Mouse (Mus musculus): ENCODE data around the gene Wbp2. TPM values are rescaled to one million over a fixed set of nuclear protein-coding genes. Genes with fewer than 3 reads are reported as not detected.
A peak's percentile ranks its signal among the peaks of the same experiment; 100 is the strongest.

The Wbp2 gene
- polyA plus RNA-seq (2015; fragmentation: Nextera tagmentation; extraction: Ambion mirVana): 143 and 153 TPM in 2 replicates

DNA sequence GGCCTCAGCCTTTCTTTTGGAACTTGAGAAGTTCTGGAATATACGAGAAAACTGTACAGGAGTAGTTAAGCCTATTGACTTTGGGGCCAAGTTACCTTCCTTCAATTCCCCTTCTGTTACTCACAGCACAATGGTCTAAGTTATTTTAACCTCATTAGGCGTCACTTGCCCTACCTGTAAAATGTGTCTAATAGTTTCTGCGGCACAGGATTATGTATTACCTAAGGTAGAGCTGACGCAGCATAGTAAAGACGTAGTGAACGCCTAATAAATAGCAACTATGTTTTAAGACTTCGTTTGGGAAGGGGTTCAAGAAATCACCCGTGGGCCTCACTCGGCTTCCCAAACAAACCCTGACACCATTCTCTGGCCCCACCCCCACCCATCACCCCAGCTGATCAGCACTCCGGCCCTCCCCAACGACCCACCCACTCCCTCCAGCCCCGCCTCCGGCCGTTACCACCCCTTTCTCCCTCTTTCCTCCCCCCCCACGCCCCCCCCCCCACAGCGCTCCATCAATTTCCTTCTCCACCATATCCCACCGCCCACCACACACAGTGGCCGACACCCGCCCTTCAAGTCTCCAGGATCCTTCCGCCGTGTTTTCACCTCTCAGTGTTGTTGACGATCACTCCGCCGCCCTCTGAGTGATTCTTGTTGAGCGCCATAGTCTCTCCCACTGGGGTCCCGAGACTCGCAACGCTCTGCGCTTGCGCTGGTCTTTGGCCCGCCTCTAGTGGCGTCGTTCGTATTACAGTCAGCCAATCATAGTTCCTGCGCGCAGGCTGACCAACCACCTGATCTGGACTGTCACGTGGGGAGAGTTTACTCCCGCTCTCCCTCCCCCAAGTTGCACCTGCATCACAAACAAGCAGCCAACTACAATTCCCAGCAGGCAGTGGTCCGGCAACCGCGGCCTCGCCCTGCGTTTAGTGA is at the start of gene Wbp2:
Gene Wbp2 (minus strand): TSS at position 738 of the 936 bp plus-strand sequence.
- ATAC-seq (replicated peaks; ENCODE audit: extremely low read depth, insufficient read depth, low FRiP score): peak; percentile 96
- Histone ChIP-seq H3K4me2 (ENCODE audit: low read depth, low read length) (peak within 1 kb of the TSS; percentile 81), H3K4me1 (ENCODE audit: control insufficient read depth, insufficient read depth, low read length) (peaks cover 18% of the 10 kb centered on the region), H3K4me3 (ENCODE audit: low read length) (peak within 1 kb of the TSS; percentile 69), H3K27me3 (ENCODE audit: control insufficient read depth, insufficient read depth, low read length) (no peaks in the 10 kb centered on the region), H3K36me3 (ENCODE audit: control insufficient read depth, insufficient read depth) (peaks cover 22% of the 10 kb centered on the region), H3K27ac (ENCODE audit: low read length) (peak within 1 kb of the TSS; percentile 92), H3K9ac (ENCODE audit: low read length) (peak within 1 kb of the TSS; percentile 78), H3K9me3 (replicated peaks; ENCODE audit: control insufficient read depth, low read length) (no peaks in the 10 kb centered on the region)
- WGBS: 5% methylated on average over 38 of the region's 43 CpGs

DNA sequence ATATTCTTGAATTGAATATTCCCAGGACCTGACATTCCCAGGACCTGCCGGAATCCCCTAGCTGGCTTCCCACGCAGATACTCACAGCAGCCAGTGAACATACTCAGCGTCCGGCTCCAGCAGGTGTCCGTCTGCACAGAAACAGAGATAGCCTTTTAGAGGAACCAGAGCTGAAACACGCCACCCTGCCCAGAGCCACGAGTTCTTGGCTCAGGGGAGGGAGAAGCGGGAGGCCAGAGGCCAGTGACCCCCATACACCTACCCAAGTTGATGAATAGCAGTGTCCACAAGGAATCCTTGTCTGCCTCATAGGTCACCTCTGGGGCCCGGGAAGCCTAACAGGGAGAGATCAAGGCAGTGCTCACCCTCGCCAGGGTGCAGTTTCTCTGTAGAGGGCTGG is 47.4 kb upstream of the Wbp2 start:
- Histone ChIP-seq H3K4me1 (ENCODE audit: control insufficient read depth, insufficient read depth, low read length) (peaks cover 29% of the 10 kb centered on the region), H3K4me3 (ENCODE audit: low read length) (no peak overlapping the region), H3K4me2 (ENCODE audit: low read depth, low read length) (no peak overlapping the region), H3K36me3 (ENCODE audit: control insufficient read depth, insufficient read depth) (peaks cover 13% of the 10 kb centered on the region), H3K9ac (ENCODE audit: low read length) (no peak overlapping the region), H3K27me3 (ENCODE audit: control insufficient read depth, insufficient read depth, low read length) (no peaks in the 10 kb centered on the region), H3K27ac (ENCODE audit: low read length) (no peak overlapping the region), H3K9me3 (replicated peaks; ENCODE audit: control insufficient read depth, low read length) (no peaks in the 10 kb centered on the region)
- ATAC-seq (replicated peaks; ENCODE audit: extremely low read depth, insufficient read depth, low FRiP score): no peak
- 74% methylated on average over 10 of the region's 10 CpGs for WGBS

DNA sequence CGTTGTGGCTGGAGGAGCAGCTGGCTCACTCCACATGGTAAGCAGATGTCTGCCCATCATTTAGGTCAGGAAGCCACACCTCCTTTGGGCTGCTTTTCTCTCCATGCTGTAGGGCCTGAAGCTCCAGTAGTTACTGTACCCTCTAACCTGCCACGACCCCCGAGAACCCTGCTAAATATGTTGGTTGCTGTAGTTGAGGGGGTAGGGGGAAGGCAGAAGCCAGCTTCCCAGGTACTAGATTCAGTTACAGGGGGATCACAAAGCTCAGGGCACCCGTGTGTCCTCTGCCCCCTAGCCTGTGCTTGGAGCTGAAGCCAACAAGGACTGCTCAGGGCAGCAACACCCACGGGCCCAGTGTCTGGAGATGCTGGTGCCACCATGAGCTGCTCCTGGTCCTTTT is 46.7 kb upstream of the Wbp2 start:
- H3K4me3 ChIP-seq (ENCODE audit: low read length): no peak overlapping the region
- no peaks in the 10 kb centered on the region for H3K9me3 ChIP-seq (replicated peaks; ENCODE audit: control insufficient read depth, low read length)
- no peak overlapping the region for H3K9ac ChIP-seq (ENCODE audit: low read length)
- peaks cover 26% of the 10 kb centered on the region for H3K4me1 ChIP-seq (ENCODE audit: control insufficient read depth, insufficient read depth, low read length)
- H3K4me2 ChIP-seq (ENCODE audit: low read depth, low read length): no peak overlapping the region
- no peaks in the 10 kb centered on the region for H3K27me3 ChIP-seq (ENCODE audit: control insufficient read depth, insufficient read depth, low read length)
- H3K36me3 ChIP-seq (ENCODE audit: control insufficient read depth, insufficient read depth): peaks cover 13% of the 10 kb centered on the region
- ATAC-seq (replicated peaks; ENCODE audit: extremely low read depth, insufficient read depth, low FRiP score): no peak
- 71% methylated on average over 5 of the region's 5 CpGs for WGBS
- no peak overlapping the region for H3K27ac ChIP-seq (ENCODE audit: low read length)

DNA sequence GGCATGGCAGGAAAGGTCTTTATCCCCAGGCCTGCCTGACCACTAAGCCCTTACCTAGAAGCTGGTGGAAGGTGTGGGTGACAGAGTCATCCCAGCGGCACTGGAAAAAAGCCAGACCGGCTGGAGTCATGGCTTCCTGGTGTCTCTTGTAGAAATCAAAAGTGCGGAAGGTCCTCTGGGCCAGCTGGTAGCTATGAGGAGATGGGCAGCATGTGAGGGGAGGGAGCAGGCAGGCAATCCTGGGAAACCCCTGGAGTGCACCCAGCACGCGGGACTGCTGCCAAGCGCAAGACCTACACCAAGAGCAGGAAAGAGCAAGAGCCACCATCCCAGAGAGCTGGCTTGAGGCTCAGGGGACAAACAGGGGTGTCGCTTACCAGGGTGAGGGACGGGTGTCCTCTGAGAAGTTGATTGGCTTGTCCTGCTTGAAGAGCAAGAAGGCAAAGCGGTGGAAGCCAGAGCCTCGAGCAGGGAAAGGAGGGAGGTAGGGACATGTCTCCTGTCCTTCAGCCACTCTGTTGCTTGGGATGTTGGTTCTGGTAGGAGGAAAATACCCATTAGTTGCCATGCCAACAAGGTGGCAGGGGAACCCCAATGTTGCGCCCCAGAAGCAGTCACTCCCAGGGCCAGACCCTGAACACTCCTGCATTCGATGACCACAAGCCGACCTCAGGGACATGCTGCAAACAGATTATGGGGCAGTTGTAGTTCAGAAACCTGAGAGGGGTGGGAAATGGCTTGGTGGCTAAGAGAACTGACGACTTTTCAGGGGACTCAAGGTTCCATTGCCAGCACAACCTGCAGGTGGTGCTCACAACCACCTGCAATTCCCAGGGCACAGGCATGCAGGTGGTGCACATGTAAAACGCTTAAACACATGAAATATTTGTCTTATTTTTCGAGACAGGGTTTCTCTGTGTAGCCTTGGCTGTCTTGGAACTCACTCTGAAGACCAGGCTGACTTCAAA is 45.9 kb upstream of the Wbp2 start:
- peaks cover 25% of the 10 kb centered on the region for H3K4me1 ChIP-seq (ENCODE audit: control insufficient read depth, insufficient read depth, low read length)
- WGBS: 79% methylated on average over 16 of the region's 16 CpGs

DNA sequence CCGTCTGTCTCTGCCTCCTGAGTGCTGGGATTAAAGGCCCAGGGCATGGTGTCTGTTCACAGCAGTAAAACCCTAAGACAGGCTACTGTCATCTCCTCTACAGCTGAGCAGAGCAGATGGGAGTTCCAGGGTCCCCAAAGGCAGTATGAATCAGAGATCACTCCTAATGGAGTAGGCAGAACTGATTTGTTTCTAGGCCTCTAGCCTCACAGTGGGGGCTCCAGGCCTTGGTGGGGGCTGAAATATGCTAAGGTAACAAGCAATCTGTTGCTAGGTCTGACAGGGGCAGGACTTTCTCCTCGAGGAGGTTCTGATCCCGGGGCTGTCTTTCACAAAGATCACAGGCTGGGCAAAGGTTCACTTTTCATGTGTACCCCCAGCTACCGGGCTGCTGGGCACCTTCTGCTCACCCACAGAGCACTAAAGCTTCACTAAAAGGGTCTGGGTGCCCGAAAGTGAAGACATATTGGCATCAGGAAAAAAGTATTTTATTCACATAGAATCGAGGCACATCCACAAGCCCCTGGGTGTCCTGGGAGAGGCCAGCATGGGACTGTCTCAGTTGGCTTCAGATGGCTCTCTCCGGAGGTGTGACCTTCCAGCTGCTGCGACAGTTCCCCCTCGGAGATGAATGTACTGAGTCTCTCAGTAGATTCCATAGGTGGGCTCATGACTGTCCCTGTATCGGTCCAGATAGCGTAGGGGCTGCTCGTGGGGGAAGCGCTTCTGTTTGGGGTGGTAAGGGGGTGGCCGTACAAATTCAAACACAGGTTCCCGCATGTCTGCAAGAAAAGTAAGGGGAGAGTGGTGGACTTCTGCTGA is 44.8 kb upstream of the Wbp2 start:
- H3K4me1 ChIP-seq (ENCODE audit: control insufficient read depth, insufficient read depth, low read length): peaks cover 29% of the 10 kb centered on the region
- H3K9me3 ChIP-seq (replicated peaks; ENCODE audit: control insufficient read depth, low read length): no peaks in the 10 kb centered on the region
- peaks cover 13% of the 10 kb centered on the region for H3K36me3 ChIP-seq (ENCODE audit: control insufficient read depth, insufficient read depth)
- ATAC-seq (replicated peaks; ENCODE audit: extremely low read depth, insufficient read depth, low FRiP score): no peak
- peak overlapping the region; percentile 67 for H3K4me3 ChIP-seq (ENCODE audit: low read length)
- no peaks in the 10 kb centered on the region for H3K27me3 ChIP-seq (ENCODE audit: control insufficient read depth, insufficient read depth, low read length)
- peak overlapping the region; percentile 84 for H3K9ac ChIP-seq (ENCODE audit: low read length)
- peak overlapping the region; percentile 91 for H3K27ac ChIP-seq (ENCODE audit: low read length)
- 79% methylated on average over 15 of the region's 15 CpGs for WGBS
- H3K4me2 ChIP-seq (ENCODE audit: low read depth, low read length): peak overlapping the region; percentile 70

More for the DNA sequence above, 45.9 kb upstream of the Wbp2 start:
- no peak overlapping the region for H3K4me3 ChIP-seq (ENCODE audit: low read length)
- no peaks in the 10 kb centered on the region for H3K9me3 ChIP-seq (replicated peaks; ENCODE audit: control insufficient read depth, low read length)
- 0 out of 2 replicates have a peak overlapping the region, but pooled peaks have one; percentile 3 for H3K27ac ChIP-seq (ENCODE audit: low read length)
- H3K27me3 ChIP-seq (ENCODE audit: control insufficient read depth, insufficient read depth, low read length): no peaks in the 10 kb centered on the region
- no peak for ATAC-seq (replicated peaks; ENCODE audit: extremely low read depth, insufficient read depth, low FRiP score)
- H3K4me2 ChIP-seq (ENCODE audit: low read depth, low read length): no peak overlapping the region
- H3K36me3 ChIP-seq (ENCODE audit: control insufficient read depth, insufficient read depth): peaks cover 13% of the 10 kb centered on the region
- H3K9ac ChIP-seq (ENCODE audit: low read length): no peak overlapping the region

DNA sequence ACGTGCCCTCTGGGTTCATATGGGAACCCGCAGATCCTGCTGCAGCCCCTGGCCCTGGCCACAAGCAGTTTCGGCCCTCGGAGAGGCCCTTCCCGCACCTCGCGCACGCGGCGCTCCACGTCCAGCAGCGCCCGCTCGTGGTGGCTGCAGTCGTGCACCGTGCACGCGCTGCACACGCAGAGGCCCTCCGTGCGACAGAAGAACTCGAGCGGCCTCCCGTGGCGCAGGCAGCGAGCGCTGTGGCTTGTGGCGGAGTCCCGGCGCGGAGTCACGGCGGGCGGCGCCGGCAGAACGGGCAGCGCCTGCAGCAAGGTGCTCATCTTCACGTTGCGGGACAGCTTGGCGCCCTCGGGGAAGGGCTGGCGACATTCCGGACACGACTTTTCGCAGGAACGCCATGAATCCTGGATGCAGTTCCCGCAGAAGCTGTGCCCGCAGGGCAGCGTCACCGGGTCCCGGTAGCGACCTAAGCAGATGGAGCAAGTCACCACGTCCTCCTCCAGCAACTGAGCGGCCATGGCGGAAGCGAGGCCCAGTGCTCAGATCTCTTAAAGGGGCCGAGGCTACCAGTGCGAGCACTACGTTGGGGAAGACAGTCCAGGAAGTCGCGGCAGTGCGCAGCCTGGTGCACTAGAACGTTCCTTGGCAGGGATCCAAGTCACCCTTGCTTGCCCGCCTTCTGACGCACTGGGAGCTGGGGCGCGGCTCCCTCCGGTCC is 43.9 kb upstream of the Wbp2 start, which contains the start of gene Trim65:
Gene Trim65 (minus strand): TSS at position 641 of the 718 bp plus-strand sequence.
- peak; percentile 85 for ATAC-seq (replicated peaks; ENCODE audit: extremely low read depth, insufficient read depth, low FRiP score)
- peak within 1 kb of the TSS; percentile 91 for H3K27ac ChIP-seq (ENCODE audit: low read length)
- peaks cover 18% of the 10 kb centered on the region for H3K36me3 ChIP-seq (ENCODE audit: control insufficient read depth, insufficient read depth)
- peak within 1 kb of the TSS; percentile 70 for H3K4me2 ChIP-seq (ENCODE audit: low read depth, low read length)
- peak within 1 kb of the TSS; percentile 67 for H3K4me3 ChIP-seq (ENCODE audit: low read length)
- no peaks in the 10 kb centered on the region for H3K27me3 ChIP-seq (ENCODE audit: control insufficient read depth, insufficient read depth, low read length)
- peak within 1 kb of the TSS; percentile 84 for H3K9ac ChIP-seq (ENCODE audit: low read length)
- H3K4me1 ChIP-seq (ENCODE audit: control insufficient read depth, insufficient read depth, low read length): peaks cover 29% of the 10 kb centered on the region
- under 1% methylated on average over 69 of the region's 69 CpGs for WGBS
- no peaks in the 10 kb centered on the region for H3K9me3 ChIP-seq (replicated peaks; ENCODE audit: control insufficient read depth, low read length)

DNA sequence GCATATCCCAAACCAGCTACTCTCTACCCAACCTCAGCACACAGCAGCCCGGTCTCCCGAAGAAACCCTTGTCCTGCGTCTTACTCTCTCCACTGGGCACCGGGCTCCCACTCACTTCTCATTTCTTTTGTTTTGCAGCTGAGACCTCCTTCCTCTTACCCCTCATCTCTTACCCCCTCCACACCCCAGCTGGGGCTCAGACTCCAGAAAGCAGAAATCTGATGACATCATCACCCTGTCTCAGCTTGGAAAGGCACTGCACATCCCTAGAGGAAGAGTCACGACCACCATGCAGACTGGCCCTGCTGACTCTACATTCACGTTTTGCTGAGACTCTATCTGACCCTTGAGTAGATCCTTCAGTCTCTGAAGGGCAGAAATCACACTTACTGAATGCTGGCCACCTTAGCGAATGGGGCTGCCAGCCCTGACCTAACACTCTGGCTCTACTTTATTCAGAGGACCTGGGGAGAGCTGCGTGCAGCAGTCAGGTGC is 43.2 kb upstream of the Wbp2 start:
- H3K4me2 ChIP-seq (ENCODE audit: low read depth, low read length): peak overlapping the region; percentile 70
- peaks cover 29% of the 10 kb centered on the region for H3K4me1 ChIP-seq (ENCODE audit: control insufficient read depth, insufficient read depth, low read length)
- H3K27me3 ChIP-seq (ENCODE audit: control insufficient read depth, insufficient read depth, low read length): no peaks in the 10 kb centered on the region
- peak overlapping the region; percentile 91 for H3K27ac ChIP-seq (ENCODE audit: low read length)
- H3K9me3 ChIP-seq (replicated peaks; ENCODE audit: control insufficient read depth, low read length): no peaks in the 10 kb centered on the region
- H3K4me3 ChIP-seq (ENCODE audit: low read length): peak overlapping the region; percentile 67
- 35% methylated on average over 8 of the region's 8 CpGs for WGBS
- ATAC-seq (replicated peaks; ENCODE audit: extremely low read depth, insufficient read depth, low FRiP score): peak; percentile 14; the same call in 1 of the 2 replicates
- peaks cover 22% of the 10 kb centered on the region for H3K36me3 ChIP-seq (ENCODE audit: control insufficient read depth, insufficient read depth)
- H3K9ac ChIP-seq (ENCODE audit: low read length): peak overlapping the region; percentile 84

Measured in heart, embryonic 16.5 days (tissue).